Comparison of ENCODE assay signal across 8 mouse cellular contexts in genomic region chr11:76456233-76456632, GRCm38 (mm10). TPM values are rescaled to one million over a fixed set of nuclear protein-coding genes. Genes with fewer than 3 reads are reported as not detected.
DNase-seq lines count a peak whose midpoint lies in the region; ATAC-seq lines count a peak whose summit lies in the region.

No protein-coding gene starts in this region.

- no peak overlapping the region for H3K4me2 ChIP-seq in intestine, embryonic 15.5 days (replicated peaks)
- H3K4me2 ChIP-seq in midbrain, embryonic 13.5 days (replicated peaks), result no peak overlapping the region

- intact Hi-C loops in left cerebral cortex, postnatal 14 days (cut with DNase I), result loop anchor here (5.0 to 10.0 kb wide), 3 partner anchors 36 to 191 kb away; no protein-coding TSS in a partner anchor

- 0 out of 2 replicates have a peak overlapping the region, but pooled peaks have one; percentile 37 for H3K27ac ChIP-seq in intestine, embryonic 15.5 days
- H3K27ac ChIP-seq in midbrain, embryonic 13.5 days, result peak overlapping the region; percentile 67; the same call in 1 of the 2 replicates

- DNase-seq in adrenal gland, adult (ENCODE audit: inconsistent age in 2 of 2, low spot score in 1 of 2), result peak; percentile 76 to 95
- DNase-seq in gastrocnemius, postnatal 10 days, result peak; percentile 89
- peak; percentile 89 to 90 for DNase-seq in left cerebral cortex, postnatal 14 days (ENCODE audit: low spot score in 2 of 2)
- peak; percentile 59 for DNase-seq in skeletal muscle tissue, adult 2 months (ENCODE audit: low read depth, low spot score)
- DNase-seq in yolk sac, embryonic 10.5 days (ENCODE audit: low spot score), result peak; percentile 63

- no peaks in the 10 kb centered on the region for H3K27me3 ChIP-seq in intestine, embryonic 15.5 days (replicated peaks)
- H3K27me3 ChIP-seq in midbrain, embryonic 13.5 days, result no peaks in the 10 kb centered on the region

- no peak overlapping the region for H3K4me3 ChIP-seq in intestine, embryonic 15.5 days (replicated peaks)
- H3K4me3 ChIP-seq in midbrain, embryonic 13.5 days (replicated peaks), result no peak overlapping the region

- 28% methylated on average over 6 of the region's 6 CpGs for WGBS in intestine, embryonic 15.5 days
- WGBS in midbrain, embryonic 13.5 days, result 10% methylated on average over 6 of the region's 6 CpGs

- peak; percentile 54 for ATAC-seq in common myeloid progenitor, adult 5-6 weeks (replicated peaks; ENCODE audit: low read depth, poor library complexity, severe bottlenecking)
- peak; percentile 60 for ATAC-seq in intestine, embryonic 15.5 days
- peak; percentile 82 for ATAC-seq in midbrain, embryonic 13.5 days

- no peaks in the 10 kb centered on the region for H3K9me3 ChIP-seq in intestine, embryonic 15.5 days
- H3K9me3 ChIP-seq in midbrain, embryonic 13.5 days, result no peaks in the 10 kb centered on the region

- H3K9ac ChIP-seq in intestine, embryonic 15.5 days, result no peak overlapping the region
- H3K9ac ChIP-seq in midbrain, embryonic 13.5 days (replicated peaks), result no peak overlapping the region; the same call in 1 of the 2 replicates

- H3K36me3 ChIP-seq in intestine, embryonic 15.5 days, result peaks cover 28% of the 10 kb centered on the region
- peaks cover 83% of the 10 kb centered on the region for H3K36me3 ChIP-seq in midbrain, embryonic 13.5 days

- peaks cover 5% of the 10 kb centered on the region; the same call in 1 of the 2 replicates for H3K4me1 ChIP-seq in intestine, embryonic 15.5 days (replicated peaks)
- H3K4me1 ChIP-seq in midbrain, embryonic 13.5 days (replicated peaks), result peaks cover 11% of the 10 kb centered on the region

RNA-seq across cellular contexts. Expression of gene Timm22, which starts 49.5 kb away (rescaled TPM):
- 11.1 and 17.0 TPM in 2 replicates for total RNA-seq in common myeloid progenitor, adult 5-6 weeks (2017)
- 10 to 100 TPM; 40.1 to 55.2 TPM for total RNA-seq in gastrocnemius, postnatal 10 days (2021)
- 87.2 and 103 TPM in 2 replicates for polyA plus RNA-seq in intestine, embryonic 15.5 days (2015; fragmentation: Nextera tagmentation; extraction: Ambion mirVana)
- 10 to 100 TPM; 38.0 to 40.1 TPM for total RNA-seq in left cerebral cortex, postnatal 14 days (2021)
- 96.3 and 102 TPM in 2 replicates for polyA plus RNA-seq in midbrain, embryonic 13.5 days (2015; fragmentation: Nextera tagmentation; extraction: Ambion mirVana)

RNA-seq across cellular contexts. Expression of gene Nxn, which starts 57.3 kb away (rescaled TPM):
- total RNA-seq in common myeloid progenitor, adult 5-6 weeks (2017), result 10.2 and 12.7 TPM in 2 replicates
- 10 to 100 TPM; 37.3 to 38.0 TPM for total RNA-seq in gastrocnemius, postnatal 10 days (2021)
- polyA plus RNA-seq in intestine, embryonic 15.5 days (2015; fragmentation: Nextera tagmentation; extraction: Ambion mirVana), result 31.1 and 31.2 TPM in 2 replicates
- 10 to 100 TPM; 10.1 to 12.2 TPM for total RNA-seq in left cerebral cortex, postnatal 14 days (2021)
- polyA plus RNA-seq in midbrain, embryonic 13.5 days (2015; fragmentation: Nextera tagmentation; extraction: Ambion mirVana), result 29.0 and 34.3 TPM in 2 replicates
